Mouse (Mus musculus) embryo, embryonic 9.5 days (tissue): ENCODE results near the gene Srgap1.

Source experiments
- DNase-seq: peaks from one replicate; pipeline ENCODE4 v3.0.0-alpha.2; 2017; ENCODE audit errors: extremely low spot score

Srgap1 gene

GRCm38 (mm10) chr10:122046904-122047726 lies at the start of gene Srgap1:
Srgap1 (minus strand) TSS chr10:122047315.
- DNase-seq, result peak; percentile 81

- no peak for DNase-seq
Measured at GRCm38 (mm10) chr10:122096462-122096979, 49.4 kb upstream of the Srgap1 start.

GRCm38 (mm10) chr10:122090472-122090871 lies 43.4 kb upstream of the Srgap1 start:
- DNase-seq, result no peak

GRCm38 (mm10) chr10:122081352-122081751 lies 34.2 kb upstream of the Srgap1 start:
- DNase-seq, result no peak

- no peak for DNase-seq
Measured at GRCm38 (mm10) chr10:122069153-122069552, 22.0 kb upstream of the Srgap1 start.

GRCm38 (mm10) chr10:122055826-122056225 lies 8.7 kb upstream of the Srgap1 start:
- DNase-seq, result no peak

GRCm38 (mm10) chr10:122054535-122054934 lies 7.4 kb upstream of the Srgap1 start:
- DNase-seq, result peak; percentile 62

- DNase-seq, result peak; percentile 78
Measured at GRCm38 (mm10) chr10:122051831-122052230, 4.7 kb upstream of the Srgap1 start.

GRCm38 (mm10) chr10:122047727-122048365 lies 731 bp upstream of the Srgap1 start:
- peak; percentile 91 for DNase-seq

GRCm38 (mm10) chr10:122046511-122046903 lies 608 bp downstream of the Srgap1 start:
- no peak for DNase-seq

GRCm38 (mm10) chr10:122045946-122046345 lies 1.2 kb downstream of the Srgap1 start:
- DNase-seq, result peak; percentile 22

GRCm38 (mm10) chr10:122044926-122045325 lies 2.2 kb downstream of the Srgap1 start:
- no peak for DNase-seq

- DNase-seq, result no peak
Measured at GRCm38 (mm10) chr10:122040372-122040771, 6.7 kb downstream of the Srgap1 start.

GRCm38 (mm10) chr10:122039566-122039965 lies 7.5 kb downstream of the Srgap1 start:
- DNase-seq, result no peak

GRCm38 (mm10) chr10:122038554-122038953 lies 8.6 kb downstream of the Srgap1 start:
- no peak for DNase-seq

GRCm38 (mm10) chr10:122033271-122033670 lies 13.8 kb downstream of the Srgap1 start:
- no peak for DNase-seq

- no peak for DNase-seq
Measured at GRCm38 (mm10) chr10:122030420-122030819, 16.7 kb downstream of the Srgap1 start.

GRCm38 (mm10) chr10:122029738-122030137 lies 17.4 kb downstream of the Srgap1 start:
- DNase-seq, result no peak

- DNase-seq, result no peak
Measured at GRCm38 (mm10) chr10:122025198-122025597, 21.9 kb downstream of the Srgap1 start.

- no peak for DNase-seq
Measured at GRCm38 (mm10) chr10:122020906-122021305, 26.2 kb downstream of the Srgap1 start.

- no peak for DNase-seq
Measured at GRCm38 (mm10) chr10:122020255-122020654, 26.9 kb downstream of the Srgap1 start.

- no peak for DNase-seq
Measured at GRCm38 (mm10) chr10:122018594-122019048, 28.5 kb downstream of the Srgap1 start.

- DNase-seq, result no peak
Measured at GRCm38 (mm10) chr10:122017743-122018142, 29.4 kb downstream of the Srgap1 start.
